Mouse (Mus musculus) forebrain, embryonic 13.5 days (tissue): ENCODE results near the gene Haus2. TPM values are rescaled to one million over a fixed set of nuclear protein-coding genes. Genes with fewer than 3 reads are reported as not detected.
"Not testable (repeated sequence)": the region's sequence is repeated elsewhere in the genome, so short reads cannot be mapped to it uniquely, and the experiment has no call there.

Experiments used
- ATAC-seq: fragments of 200-750 bp; cut with Nextera tagmentation; 2 replicates; pipeline ENCODE4 v1.8.0; 2017
- H3K27ac ChIP-seq: fragments of 300-500 bp; sonication (generic); 2 replicates; pipeline ENCODE4 v1.5.1; 2015; ENCODE audit warnings: inconsistent platforms, mild to moderate bottlenecking, moderate library complexity
- H3K27me3 ChIP-seq: fragments of 300-500 bp; sonication (generic); 2 replicates; pipeline ENCODE4 v1.6.1; 2015; ENCODE audit warnings: mild to moderate bottlenecking, inconsistent platforms
- H3K36me3 ChIP-seq: fragments of 300-500 bp; sonication (generic); 2 replicates; pipeline ENCODE4 v1.6.1; 2015; ENCODE audit warnings: mild to moderate bottlenecking, inconsistent platforms; ENCODE audit not compliant: poor library complexity, severe bottlenecking
- H3K4me1 ChIP-seq: fragments of 300-500 bp; sonication (generic); 2 replicates; pipeline ENCODE4 v1.6.1; 2015; ENCODE audit warnings: inconsistent platforms
- H3K4me2 ChIP-seq: fragments of 300-500 bp; sonication (generic); 2 replicates; pipeline ENCODE4 v1.6.1; 2015; ENCODE audit warnings: inconsistent platforms, mild to moderate bottlenecking, moderate library complexity
- H3K4me3 ChIP-seq: fragments of 300-500 bp; sonication (generic); 2 replicates; pipeline ENCODE4 v1.5.1; 2015; ENCODE audit warnings: mild to moderate bottlenecking, inconsistent platforms
- H3K9ac ChIP-seq: fragments of 300-500 bp; sonication (generic); 2 replicates; pipeline ENCODE4 v1.6.1; 2015; ENCODE audit warnings: mild to moderate bottlenecking, inconsistent platforms
- H3K9me3 ChIP-seq: fragments of 300-500 bp; sonication (generic); replicated peaks from 2 replicates; pipeline ENCODE4 v1.6.1; 2016; ENCODE audit warnings: inconsistent platforms
- WGBS: fragments of 180-500 bp; shearing (Covaris S2); methylation state at CpG from one replicate; pipeline ENCODE4 v1.1.7; 2015; 5-methylcytosine and 5-hydroxymethylcytosine counted together
- polyA plus RNA-seq: library from polyadenylated mRNA; unstranded; fragments of >200 nt; fragmentation: Nextera tagmentation; extraction: Ambion mirVana; gene quantifications from 2 replicates; pipeline ENCODE4 v1.2.1, GENCODE M21; 2015

Gene Haus2
- 33.5 and 38.4 TPM in 2 replicates for polyA plus RNA-seq

- WGBS: under 1% methylated on average over 52 of the region's 52 CpGs
- Histone ChIP-seq H3K27ac (peak within 1 kb of the TSS; percentile 89), H3K9me3 (no peaks in the 10 kb centered on the region), H3K4me3 (peak within 1 kb of the TSS; percentile 83), H3K36me3 (peaks cover 27% of the 10 kb centered on the region; the same call in 1 of the 2 replicates), H3K4me1 (peaks cover 23% of the 10 kb centered on the region), H3K9ac (peak within 1 kb of the TSS; percentile 90), H3K4me2 (peak within 1 kb of the TSS; percentile 78), H3K27me3 (no peaks in the 10 kb centered on the region)
- peak; percentile 97 for ATAC-seq
Observed at GRCm38 (mm10) chr2:120608830-120609723, at the start of gene Haus2, which contains the start of gene Lrrc57. Gene Haus2 (plus strand): TSS chr2:120609383. Gene Lrrc57 (minus strand): TSS chr2:120609520.

- no peak overlapping the region for H3K27ac ChIP-seq
- no peaks in the 10 kb centered on the region for H3K27me3 ChIP-seq
- H3K36me3 ChIP-seq: no peaks in the 10 kb centered on the region; the same call in 1 of the 2 replicates
- ATAC-seq: no peak
- H3K4me1 ChIP-seq: peaks cover 8% of the 10 kb centered on the region
- H3K9me3 ChIP-seq: no peaks in the 10 kb centered on the region
- H3K4me2 ChIP-seq: no peak overlapping the region
- no peak overlapping the region for H3K9ac ChIP-seq
- WGBS: 93% methylated on average over 1 of the region's 1 CpGs
- H3K4me3 ChIP-seq: no peak overlapping the region
Observed at GRCm38 (mm10) chr2:120561524-120561923, 47.7 kb upstream of the Haus2 start.

GRCm38 (mm10) chr2:120562859-120563234 lies 46.3 kb upstream of the Haus2 start:
- Histone ChIP-seq H3K9ac (peak overlapping the region; percentile 95), H3K27ac (no peak overlapping the region), H3K36me3 (no peaks in the 10 kb centered on the region), H3K9me3 (no peaks in the 10 kb centered on the region), H3K4me3 (peak overlapping the region; percentile 88), H3K4me2 (peak overlapping the region; percentile 82), H3K27me3 (no peaks in the 10 kb centered on the region), H3K4me1 (peaks cover 11% of the 10 kb centered on the region)
- 25% methylated on average over 9 of the region's 9 CpGs for WGBS
- no peak for ATAC-seq

DNA sequence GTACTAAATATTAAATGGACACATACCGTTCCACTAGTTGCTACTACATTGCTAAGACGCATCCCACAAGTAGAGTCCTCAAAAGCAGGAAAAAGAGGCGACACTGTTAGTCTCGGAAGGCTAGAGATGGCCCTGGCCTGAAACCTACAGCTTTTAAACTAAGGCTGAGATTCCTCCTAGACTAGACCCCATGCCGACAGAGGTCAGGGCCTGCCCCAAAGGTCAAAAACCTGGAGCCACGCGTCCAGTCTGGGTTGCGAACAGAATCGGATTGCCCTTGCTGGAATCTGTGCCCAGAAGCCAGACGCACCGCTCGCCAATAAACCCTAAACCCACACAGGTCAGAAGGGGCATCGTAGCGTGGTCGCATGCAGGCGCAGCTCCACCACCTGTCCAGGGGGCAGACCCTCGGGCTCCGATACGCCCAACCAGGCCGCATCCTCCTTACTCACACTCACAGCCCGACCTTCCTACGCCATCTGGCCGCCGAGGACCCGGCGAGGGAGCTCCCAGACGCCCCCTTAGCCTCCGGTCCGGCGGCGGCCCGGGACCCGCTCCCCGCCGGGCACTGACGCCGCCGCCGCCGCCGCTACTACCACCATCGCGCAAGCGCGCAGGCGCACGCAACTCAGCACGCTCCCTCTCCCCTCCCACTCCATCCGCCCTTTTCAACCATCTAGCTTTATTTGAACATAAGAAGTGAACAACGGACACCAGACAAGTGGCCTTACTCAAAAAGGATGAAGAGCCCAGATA lies 45.8 kb upstream of the Haus2 start, which contains the start of gene Zfp106:
Gene Zfp106, minus strand, starts transcription at position 609 of the 756 bp plus-strand sequence.
- H3K9me3 ChIP-seq: no peaks in the 10 kb centered on the region
- ATAC-seq: peak; percentile 89
- H3K27me3 ChIP-seq: no peaks in the 10 kb centered on the region
- WGBS: under 1% methylated on average over 50 of the region's 50 CpGs
- H3K9ac ChIP-seq: peak within 1 kb of the TSS; percentile 95
- peak within 1 kb of the TSS; percentile 88 for H3K4me3 ChIP-seq
- peak within 1 kb of the TSS; percentile 69 for H3K27ac ChIP-seq
- peak within 1 kb of the TSS; percentile 82 for H3K4me2 ChIP-seq
- no peaks in the 10 kb centered on the region for H3K36me3 ChIP-seq
- peaks cover 16% of the 10 kb centered on the region for H3K4me1 ChIP-seq

DNA sequence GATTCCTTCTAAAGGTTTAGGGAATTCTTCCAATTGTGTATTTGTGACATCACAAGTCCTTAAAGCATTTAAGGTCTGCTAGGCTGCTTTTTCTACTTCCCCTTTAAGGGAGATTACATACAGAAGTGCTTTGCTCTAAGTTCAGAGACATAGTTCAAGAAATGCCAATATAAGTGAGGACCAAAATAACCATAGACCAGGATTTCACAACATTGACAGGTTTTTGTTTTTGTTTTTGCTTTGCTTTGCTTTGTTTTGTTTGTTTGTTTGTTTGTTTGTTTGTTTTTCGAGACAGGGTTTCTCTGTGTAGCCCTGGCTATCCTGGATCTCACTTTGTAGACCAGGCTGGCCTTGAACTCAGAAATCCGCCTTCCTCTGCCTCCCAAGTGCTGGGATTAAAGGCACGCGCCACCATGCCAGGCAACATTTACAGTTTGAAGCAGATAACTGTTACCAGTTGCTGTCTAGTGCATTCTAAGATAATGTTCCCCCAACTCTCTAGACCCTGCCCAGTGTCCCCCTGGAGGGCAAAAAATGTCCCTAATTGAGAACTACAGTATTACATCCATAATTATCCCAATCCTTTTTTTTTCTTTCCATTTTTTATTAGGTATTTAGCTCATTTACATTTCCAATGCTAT lies 44.5 kb upstream of the Haus2 start:
- 90% methylated on average over 4 of the region's 4 CpGs for WGBS
- not testable (repeated sequence) for H3K9me3 ChIP-seq, H3K27me3 ChIP-seq, H3K4me3 ChIP-seq, H3K4me2 ChIP-seq, H3K36me3 ChIP-seq, ATAC-seq, H3K27ac ChIP-seq, H3K9ac ChIP-seq
- peaks cover 26% of the 10 kb centered on the region for H3K4me1 ChIP-seq

DNA sequence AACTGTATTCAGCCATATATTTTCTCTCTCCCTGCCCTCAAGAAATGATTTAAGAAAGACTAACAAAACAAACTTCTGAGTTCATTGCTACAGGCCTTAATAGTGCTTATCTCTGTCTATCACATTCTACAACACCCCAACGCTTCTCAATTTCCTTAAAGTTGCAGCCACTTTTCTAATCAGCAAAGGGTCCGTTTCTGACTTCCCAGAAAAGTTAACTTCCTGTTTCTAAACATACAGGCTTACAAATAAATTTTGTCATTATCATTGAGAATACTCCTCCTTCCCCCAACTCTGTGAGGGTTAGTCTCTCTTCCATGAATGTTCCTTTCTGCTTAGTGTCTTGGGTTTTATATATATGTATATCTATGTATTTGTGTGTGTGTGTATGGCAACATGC lies 43.8 kb upstream of the Haus2 start:
- Histone ChIP-seq H3K4me2 (no peak overlapping the region), H3K4me3 (no peak overlapping the region)
- ATAC-seq: no peak

GRCm38 (mm10) chr2:120566886-120567797 lies 42.0 kb upstream of the Haus2 start, which contains the start of gene Snap23:
Gene Snap23 (plus strand): TSS chr2:120567671.
- peak within 1 kb of the TSS; percentile 84 for H3K4me2 ChIP-seq
- H3K27me3 ChIP-seq: no peaks in the 10 kb centered on the region
- ATAC-seq: peak; percentile 91
- peak within 1 kb of the TSS; percentile 7; the same call in 1 of the 2 replicates for H3K27ac ChIP-seq
- peak within 1 kb of the TSS; percentile 73 for H3K9ac ChIP-seq
- peak within 1 kb of the TSS; percentile 64 for H3K4me3 ChIP-seq
- peaks cover 26% of the 10 kb centered on the region for H3K4me1 ChIP-seq
- H3K9me3 ChIP-seq: no peaks in the 10 kb centered on the region
- WGBS: 1% methylated on average over 42 of the region's 42 CpGs
- H3K36me3 ChIP-seq: peaks cover 9% of the 10 kb centered on the region; the same call in 1 of the 2 replicates

More for the DNA sequence above, 43.8 kb upstream of the Haus2 start:
- Histone ChIP-seq H3K27me3 (no peaks in the 10 kb centered on the region), H3K9me3 (no peaks in the 10 kb centered on the region), H3K9ac (no peak overlapping the region), H3K36me3 (no peaks in the 10 kb centered on the region), H3K27ac (no peak overlapping the region), H3K4me1 (peaks cover 26% of the 10 kb centered on the region)
- WGBS: 92% methylated on average over 2 of the region's 2 CpGs

DNA sequence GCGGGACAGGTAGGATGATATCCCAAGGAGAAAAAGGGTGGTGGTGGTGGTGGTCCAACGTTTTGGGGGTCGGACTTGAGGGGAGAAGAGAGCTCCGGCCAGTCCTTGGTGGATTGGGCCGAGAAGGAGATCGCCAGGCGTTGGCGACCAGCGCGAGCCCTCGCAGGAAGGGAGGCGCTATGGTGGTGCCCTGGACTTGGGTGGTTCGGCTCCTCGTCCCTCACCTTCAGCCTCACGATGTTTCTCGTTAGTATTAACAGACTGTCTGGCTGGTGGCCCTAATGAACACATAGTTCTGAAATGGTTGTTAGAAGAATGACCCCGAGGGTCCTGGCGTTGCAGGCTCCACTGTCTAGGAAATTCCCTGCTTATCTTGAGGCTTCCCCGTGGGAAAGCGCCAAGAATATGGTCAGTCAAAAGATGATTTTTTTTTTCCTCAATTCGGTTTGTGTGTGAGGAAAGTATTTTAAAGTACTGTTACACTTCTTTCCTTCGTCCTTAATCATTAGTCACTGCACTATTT lies 41.3 kb upstream of the Haus2 start:
- 1% methylated on average over 22 of the region's 22 CpGs for WGBS
- peak overlapping the region; percentile 73 for H3K9ac ChIP-seq
- no peaks in the 10 kb centered on the region for H3K27me3 ChIP-seq
- H3K27ac ChIP-seq: no peak overlapping the region
- peak; percentile 68 for ATAC-seq
- peak overlapping the region; percentile 64 for H3K4me3 ChIP-seq
- peak overlapping the region; percentile 84 for H3K4me2 ChIP-seq
- H3K4me1 ChIP-seq: peaks cover 21% of the 10 kb centered on the region
- H3K9me3 ChIP-seq: no peaks in the 10 kb centered on the region
- peaks cover 9% of the 10 kb centered on the region; the same call in 1 of the 2 replicates for H3K36me3 ChIP-seq

DNA sequence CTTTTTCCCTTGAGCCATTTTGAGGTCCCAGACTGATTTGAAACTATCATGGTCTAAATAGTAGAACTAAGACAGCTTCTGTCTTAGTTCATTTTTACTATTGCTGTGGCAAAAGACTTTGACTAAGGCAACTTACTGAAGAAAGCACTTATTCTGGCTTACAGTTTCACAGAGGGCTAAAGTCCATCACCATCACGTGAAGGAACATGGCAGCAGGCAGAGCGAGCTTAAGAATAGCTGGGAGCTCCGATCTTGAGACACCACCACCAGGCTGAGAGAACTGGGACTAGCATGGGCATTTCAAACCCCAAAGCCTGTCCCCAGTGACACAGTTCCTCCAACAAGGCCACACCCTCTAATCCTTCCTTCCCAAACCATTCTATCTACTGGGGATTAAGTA lies 38.1 kb upstream of the Haus2 start:
- H3K4me3 ChIP-seq: no peak overlapping the region
- WGBS: 95% methylated on average over 3 of the region's 3 CpGs
- no peak overlapping the region for H3K27ac ChIP-seq
- no peaks in the 10 kb centered on the region for H3K9me3 ChIP-seq
- H3K36me3 ChIP-seq: peaks cover 9% of the 10 kb centered on the region; the same call in 1 of the 2 replicates
- no peak for ATAC-seq
- H3K4me2 ChIP-seq: no peak overlapping the region
- H3K9ac ChIP-seq: no peak overlapping the region
- H3K4me1 ChIP-seq: peaks cover 18% of the 10 kb centered on the region
- no peaks in the 10 kb centered on the region for H3K27me3 ChIP-seq

DNA sequence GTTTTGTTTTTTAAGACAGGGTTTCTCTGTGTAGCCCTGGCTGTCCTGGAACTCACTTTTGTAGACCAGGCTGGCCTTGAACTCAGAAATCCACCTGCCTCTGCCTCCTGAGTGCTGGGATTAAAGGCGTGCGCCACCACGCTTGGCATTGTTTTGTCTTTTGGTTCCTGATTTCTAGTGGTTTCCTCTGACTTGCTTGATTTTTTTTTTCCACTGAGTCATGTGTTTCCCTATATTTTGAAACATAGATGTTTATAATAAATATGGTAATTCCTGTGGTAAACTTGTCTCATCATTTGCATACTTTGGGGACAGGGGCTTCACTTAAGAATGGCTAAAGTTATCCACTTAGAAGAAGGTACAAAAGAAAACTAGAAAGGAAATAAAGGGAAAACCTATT lies 37.0 kb upstream of the Haus2 start:
- H3K27ac ChIP-seq, H3K4me3 ChIP-seq, H3K4me2 ChIP-seq, H3K36me3 ChIP-seq, H3K9me3 ChIP-seq, ATAC-seq, H3K9ac ChIP-seq, H3K27me3 ChIP-seq: not testable (repeated sequence)
- 97% methylated on average over 3 of the region's 3 CpGs for WGBS
- peaks cover 15% of the 10 kb centered on the region for H3K4me1 ChIP-seq
